Mouse (Mus musculus) kidney, postnatal 4 days (tissue): ENCODE data around the gene Ext2.

Source experiments
- DNase-seq, 2 experiments: peaks; one replicate each; pipeline ENCODE4 v3.0.0; 2021; ENCODE audit warnings: mixed read lengths in 2 of 2

Ext2 gene

DNA sequence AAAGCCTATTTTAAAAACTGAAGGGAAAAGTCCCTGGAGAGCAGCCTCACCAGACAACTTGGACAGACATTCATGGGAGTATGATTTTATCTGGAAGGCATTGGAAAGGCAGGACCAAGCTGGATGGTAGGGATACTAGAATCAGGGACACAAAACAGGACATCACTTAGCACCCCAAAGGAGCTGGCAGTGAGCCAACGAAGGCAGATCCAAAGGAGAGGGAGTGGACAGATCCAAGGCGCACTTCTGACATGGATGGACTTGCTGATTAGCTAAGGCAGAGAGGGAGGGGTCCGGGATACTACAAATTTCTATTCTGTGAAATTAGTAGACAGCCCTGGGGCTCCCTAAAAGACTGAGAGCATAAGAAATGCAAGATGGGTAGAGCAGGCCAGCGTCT lies 16.8 kb downstream of the Ext2 start:
- DNase-seq, result no peak

DNA sequence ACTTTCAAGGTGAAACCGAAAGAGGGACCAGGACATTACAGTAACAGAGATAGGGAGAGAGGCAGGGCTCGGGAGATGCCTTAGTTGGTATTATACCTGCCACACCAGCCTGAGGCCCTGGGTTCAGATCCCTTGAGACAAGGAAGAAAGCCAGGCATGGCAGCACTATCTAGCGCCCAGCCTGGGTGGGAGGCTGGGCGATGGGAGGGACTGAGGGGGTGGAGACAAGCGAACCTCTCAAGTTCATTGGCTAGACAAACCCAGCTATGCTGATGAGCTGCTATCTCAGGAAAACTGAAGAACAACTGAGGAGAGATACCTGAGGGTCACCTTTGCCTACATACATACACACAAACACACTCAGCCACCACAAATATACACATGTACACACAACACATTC lies 17.3 kb downstream of the Ext2 start:
- DNase-seq, result no peak

- DNase-seq, result no peak
These were observed 19.4 kb downstream of the Ext2 start for GRCm38 (mm10) chr2:93802947-93803346.

DNA sequence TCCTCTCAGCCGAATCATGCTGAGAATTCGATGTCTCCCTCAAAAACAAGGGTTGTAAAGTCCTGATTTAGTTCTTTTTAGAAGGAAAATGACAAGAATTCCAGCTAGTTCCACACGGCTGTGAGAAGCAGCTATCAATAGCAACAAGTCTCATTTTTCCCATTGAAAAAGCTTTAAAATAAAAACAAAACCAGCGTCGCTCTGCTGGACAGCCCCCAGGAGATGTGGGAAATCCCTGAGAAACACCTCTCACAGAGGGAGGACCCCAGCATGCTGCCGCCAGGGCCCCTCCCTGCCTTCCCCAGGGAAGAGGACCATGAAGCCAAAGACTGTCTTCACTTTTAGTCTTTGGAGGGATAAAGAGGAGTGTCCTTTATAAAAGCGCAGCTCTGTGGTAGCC lies 21.3 kb downstream of the Ext2 start:
- DNase-seq, result no peak

DNA sequence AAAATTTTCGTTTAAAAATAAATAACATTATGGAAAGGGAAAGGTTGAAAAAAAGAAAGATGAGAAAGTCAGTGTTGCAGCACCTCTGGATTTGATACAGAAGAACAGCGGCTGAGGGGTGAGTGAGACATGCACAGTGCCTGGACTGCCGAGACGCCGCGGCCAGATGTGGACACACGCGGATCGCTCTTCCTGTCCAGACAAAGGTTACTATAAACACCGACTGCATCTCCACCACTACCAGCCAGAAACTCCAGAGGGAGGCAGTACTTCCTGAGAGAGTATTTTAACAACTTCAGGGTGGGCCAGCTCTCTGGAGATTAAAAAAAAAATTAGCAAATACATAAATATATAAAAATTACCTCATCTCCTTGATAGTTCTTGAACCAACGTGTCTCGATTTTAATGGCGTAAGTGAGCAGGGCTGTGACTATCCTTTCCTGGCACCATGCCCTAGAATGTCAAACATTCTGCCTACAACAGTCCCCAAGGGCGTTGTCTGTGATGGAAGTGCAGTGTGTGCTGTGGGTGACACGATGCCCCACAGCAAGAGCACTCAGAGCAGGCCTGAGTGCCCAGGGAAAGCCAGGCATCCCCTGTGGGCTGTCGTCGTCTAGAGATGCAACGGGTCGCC lies 25.1 kb downstream of the Ext2 start:
- DNase-seq, result no peak

DNA sequence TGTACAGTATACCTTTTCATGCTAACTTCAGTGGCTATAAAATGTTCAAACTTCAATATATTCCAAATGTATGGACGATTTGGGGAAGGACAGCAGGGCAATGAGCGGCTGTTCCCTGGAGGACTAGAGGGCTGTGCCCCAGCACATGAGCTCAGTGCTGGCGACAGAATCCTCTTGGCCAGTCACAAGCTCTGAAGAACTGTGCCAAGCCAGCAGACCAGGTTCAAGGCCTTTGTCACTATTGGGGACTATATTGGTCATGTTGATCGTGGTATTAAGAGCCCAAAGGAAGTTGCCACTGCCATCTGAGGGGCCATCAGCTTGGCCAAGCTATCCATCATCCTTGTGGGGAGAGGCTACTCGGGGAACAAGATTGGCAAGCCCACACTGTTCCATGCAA lies 28.0 kb downstream of the Ext2 start:
- no peak for DNase-seq

DNA sequence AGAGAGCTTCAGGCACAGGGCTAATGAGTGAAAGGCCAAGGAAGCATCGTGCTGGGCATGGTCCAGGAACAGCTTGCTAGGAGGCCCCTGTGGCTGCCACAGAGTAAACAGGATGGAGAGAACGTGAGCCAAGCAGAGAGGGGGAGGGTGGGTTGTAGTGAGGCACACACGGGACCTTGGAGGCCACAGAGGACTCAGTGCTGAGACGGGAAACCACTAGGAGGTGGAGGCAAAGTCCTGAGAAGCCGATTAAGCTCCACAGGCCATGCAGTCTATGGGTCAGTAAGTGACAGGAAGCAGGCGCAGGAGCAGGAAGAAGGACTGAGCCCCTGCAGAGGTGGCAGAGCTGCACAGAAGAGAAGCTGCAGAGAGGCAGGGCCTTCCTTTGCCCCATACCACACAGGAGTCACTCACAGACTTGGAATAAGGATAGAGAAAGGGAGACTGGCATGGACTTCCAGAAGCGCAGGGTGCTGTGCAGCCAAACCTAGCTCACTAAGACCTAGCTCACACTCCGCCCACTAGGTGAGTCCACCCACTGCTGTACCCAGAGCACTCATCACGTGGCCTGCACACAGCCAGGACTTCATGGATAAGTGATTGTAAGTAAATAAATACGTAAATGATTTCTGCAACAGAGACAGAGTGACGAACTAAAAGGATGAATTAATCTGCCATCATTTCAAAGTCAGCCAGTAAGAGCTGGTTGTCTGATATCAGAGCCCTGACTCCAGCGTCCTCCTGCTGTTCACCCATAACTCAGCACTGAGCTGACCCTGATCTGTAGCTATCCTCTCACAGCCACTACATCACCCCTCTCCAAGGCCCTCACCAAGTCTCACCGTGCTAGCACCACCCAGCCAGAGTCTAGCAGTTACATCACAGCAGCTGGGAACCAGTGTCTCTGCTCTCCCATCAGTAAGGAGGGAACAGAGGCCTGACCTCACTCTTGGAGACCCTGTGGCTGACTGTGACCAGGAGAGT lies 30.6 kb downstream of the Ext2 start:
- peak; percentile 59 to 74 for DNase-seq

DNA sequence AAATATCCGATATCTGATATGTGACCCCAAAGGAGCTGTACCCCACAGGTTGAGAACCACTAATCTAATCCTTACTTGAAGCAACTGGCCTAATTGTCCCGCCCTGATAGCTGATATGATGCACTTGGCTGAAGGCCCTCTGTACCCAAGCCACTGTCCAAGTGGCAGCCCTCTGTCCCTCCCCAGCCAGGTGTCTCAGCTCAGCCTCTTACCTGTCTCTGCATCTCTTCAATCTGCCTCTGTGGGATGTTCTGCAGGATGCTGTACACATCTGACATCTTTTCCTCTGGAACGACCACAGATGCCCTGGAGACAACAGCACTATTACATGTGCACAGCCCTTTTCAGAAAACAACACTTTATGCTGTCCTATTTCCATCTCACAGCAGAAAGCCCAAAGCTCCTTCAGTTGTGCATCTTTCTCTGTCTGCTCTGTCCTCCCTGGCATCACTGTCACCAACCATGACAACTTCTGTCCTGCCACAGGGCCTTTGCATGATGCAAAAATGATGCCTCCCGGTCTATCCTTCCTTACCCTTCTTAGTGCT lies 31.5 kb downstream of the Ext2 start:
- no peak for DNase-seq

DNA sequence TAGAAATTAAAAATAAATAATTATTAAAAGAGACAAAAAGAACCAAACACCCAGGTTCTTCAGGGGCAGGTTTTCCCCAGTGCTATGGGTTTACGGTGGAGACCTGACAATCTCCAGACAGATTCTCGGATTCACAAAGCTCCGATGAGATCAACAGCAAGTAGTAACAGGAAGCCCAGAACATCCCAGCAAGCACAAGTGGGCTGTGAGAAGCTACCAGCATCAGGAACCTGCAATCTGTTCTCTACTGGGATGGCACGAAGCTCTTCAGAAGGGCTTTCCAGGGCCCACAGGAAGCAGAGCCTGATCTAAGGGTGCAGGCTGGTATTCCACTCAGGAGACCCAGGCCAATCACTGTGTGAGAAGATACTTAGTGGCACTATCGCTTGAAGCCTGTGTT lies 33.8 kb downstream of the Ext2 start:
- DNase-seq, result no peak

- DNase-seq, result peak; percentile 87 to 89
These were observed 36.2 kb downstream of the Ext2 start for GRCm38 (mm10) chr2:93786175-93786574.

DNA sequence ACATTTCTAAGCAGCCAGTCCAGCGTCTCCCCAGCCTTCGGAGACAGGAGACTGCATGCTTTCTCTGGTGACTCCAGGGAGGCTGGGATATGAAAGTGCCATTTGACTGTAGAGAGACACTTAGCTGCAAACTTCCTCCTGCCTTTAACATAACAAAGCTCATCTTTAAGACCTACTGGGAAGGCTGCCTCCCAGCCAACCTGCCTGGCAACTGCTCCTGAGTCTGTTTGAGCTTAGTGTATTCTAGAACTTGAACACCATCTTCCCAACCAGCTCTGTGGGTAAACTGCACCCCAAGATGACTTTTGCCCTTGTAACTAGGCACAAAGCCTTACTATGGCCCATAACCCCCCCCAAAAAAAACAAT lies 37.0 kb downstream of the Ext2 start:
- DNase-seq, result no peak

DNA sequence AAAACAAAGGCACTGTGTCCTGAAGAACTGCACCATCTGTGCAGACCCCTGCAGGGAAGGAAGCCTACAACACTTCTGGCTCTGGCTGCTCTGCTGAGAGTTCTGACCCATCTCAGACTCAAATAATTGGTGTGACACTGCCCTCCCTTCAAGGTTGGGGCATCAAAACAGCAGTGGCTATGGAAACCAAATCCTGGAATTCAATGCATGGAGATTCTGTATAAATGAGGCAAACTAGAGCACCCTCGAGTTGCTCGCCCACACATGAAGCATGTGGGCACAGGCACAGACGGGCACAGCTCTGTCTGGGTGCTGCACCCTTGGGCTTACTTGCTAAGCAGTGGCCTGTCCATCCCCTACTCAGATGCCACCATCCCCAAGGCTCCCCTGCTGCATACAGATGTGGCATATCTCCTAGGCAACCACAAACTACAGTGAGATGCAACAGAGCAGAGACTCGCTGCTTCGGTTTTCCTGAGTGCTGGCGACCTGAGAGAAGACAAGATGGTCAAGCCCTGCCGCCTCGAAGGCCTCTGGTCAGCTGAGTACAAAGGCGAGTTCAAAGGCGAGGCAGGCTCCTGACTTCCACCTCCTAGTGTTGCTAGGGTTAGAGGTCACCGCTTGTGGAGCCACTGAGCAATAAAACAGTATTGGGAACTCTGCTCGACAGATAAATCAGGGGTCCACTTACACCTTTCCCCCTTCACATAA lies 37.5 kb downstream of the Ext2 start:
- no peak for DNase-seq

DNA sequence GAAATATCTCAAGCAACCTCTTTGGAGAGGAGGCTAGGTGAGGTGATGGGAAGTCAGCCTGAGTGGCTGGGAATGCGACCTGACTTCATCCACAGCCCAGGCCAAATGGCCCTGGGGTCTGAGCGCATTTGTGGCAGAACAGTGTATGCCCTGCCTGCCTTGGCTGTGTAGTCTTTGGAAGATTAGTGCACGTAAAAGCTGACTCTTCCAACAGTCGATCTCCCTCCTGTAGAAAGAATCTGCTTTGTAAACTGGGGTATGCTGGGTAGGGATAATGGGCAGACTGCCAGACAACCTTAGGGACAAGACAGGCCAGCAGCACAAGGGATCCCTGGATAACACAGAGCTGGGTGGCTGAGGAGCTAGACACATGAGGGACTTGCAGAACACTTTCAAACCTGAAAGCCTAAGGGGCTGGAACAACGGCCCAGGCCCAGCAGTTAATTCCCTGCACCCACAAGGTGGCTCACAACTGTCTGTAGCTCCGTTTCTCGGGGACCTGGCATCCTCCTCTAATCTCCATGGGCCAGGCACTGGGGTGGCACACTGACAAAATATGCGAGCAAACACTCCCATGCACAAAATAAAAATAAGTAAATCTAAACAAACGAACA lies 38.3 kb downstream of the Ext2 start:
- no peak for DNase-seq

GRCm38 (mm10) chr2:93782682-93783081 lies 39.7 kb downstream of the Ext2 start:
- no peak for DNase-seq

- DNase-seq, result no peak
These were observed 40.2 kb downstream of the Ext2 start for GRCm38 (mm10) chr2:93782156-93782555.

DNA sequence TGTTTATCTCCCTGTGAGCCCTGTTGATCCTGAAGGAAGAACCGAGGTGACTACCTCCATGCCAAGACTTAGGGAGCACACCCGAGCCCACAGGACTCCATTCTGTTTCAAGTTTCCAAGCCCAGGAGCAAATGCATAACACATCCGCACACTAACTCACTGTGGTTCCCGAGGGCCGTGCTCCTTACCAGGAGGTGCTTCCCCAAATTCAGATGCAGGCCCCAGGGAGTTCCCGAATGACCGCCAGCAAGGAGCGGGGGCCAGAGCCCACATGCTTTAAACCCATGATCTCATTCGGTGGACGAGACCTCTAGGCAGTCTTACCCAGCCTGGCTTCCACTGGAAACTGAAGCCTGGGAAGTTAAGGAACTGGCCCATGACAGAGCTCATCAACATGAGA lies 41.8 kb downstream of the Ext2 start:
- no peak for DNase-seq

GRCm38 (mm10) chr2:93779897-93780208 lies 42.5 kb downstream of the Ext2 start:
- DNase-seq, result peak; percentile 48 to 61

DNA sequence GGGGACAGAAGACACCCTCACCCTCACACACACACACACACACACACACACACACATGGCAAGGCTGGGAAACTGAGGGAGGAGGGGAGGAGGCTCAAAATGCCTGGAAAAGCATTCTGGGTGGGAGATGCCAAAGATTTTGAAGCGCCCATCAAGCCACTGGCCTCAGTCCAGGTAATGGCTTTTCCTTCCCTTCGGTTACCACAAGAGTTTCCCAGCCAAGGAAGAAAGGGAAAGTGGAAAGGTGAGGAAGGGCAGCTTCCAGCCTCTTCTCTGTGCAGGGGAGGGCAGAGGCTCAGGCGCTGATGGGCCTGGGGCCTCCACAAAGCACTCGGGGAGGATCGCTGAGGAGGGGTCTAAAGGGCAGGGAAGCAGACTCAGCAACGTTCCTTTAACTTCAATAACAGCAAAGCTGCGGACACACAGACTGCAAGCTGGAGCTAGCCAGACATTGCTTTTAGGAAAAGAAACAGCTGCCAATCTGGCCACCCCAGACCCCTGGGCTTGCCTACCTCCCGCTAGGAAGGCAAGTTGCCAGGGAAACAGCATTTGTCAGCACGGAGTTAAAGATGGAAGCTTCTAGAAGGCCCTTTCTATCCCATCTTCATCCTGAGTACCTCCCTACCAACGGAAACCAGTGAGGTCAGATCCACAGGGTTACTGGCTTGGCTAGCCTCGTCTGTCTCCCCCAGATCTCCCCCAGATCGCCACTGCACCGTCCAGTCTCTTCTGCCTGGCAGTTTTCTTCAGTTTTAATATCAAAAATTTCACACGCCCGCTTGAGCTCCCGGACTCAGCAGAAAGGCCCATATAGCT lies 43.1 kb downstream of the Ext2 start:
- peak; percentile 53 to 66 for DNase-seq

DNA sequence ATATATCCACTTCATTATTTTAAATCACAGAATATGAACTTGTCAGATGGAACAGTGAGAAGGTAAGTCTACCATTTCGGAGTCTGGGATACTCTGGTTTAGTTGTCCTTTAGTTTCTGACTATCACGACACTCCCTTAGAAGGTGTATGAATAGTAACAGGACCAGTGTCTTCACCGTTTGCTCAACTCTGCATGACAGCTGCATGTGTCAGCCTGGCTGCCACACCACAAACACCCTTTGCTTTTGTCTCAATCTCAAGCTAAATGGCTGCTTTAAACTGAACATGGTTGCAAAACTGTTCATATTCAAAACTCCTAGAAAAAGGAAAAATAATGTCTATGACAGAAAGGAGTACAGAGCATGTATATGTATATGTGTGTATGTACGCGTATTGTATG lies 43.8 kb downstream of the Ext2 start:
- no peak for DNase-seq

GRCm38 (mm10) chr2:93777056-93777430 lies 45.3 kb downstream of the Ext2 start:
- no peak for DNase-seq

GRCm38 (mm10) chr2:93776267-93777055 lies 45.9 kb downstream of the Ext2 start:
- no peak for DNase-seq
